Mouse (Mus musculus) R1 (cell line): ENCODE data around the gene Nuak1.

Experiments used
- DNase-seq: peaks from one replicate; pipeline ENCODE4 v3.0.0-alpha.2; 2018; ENCODE audit warnings: low read depth, low spot score

Gene Nuak1

GRCm38 (mm10) chr10:84382900-84383883, 57.2 kb downstream of the Nuak1 start:
- DNase-seq: peak; percentile 92

- no peak for DNase-seq
These were observed 59.1 kb downstream of the Nuak1 start for GRCm38 (mm10) chr10:84381276-84381798.

GRCm38 (mm10) chr10:84379366-84379765, 61.0 kb downstream of the Nuak1 start:
- DNase-seq: no peak

- no peak for DNase-seq
These were observed 62.4 kb downstream of the Nuak1 start for GRCm38 (mm10) chr10:84377956-84378355.

- no peak for DNase-seq
These were observed 64.1 kb downstream of the Nuak1 start for GRCm38 (mm10) chr10:84376346-84376745.

- DNase-seq: no peak
These were observed 65.4 kb downstream of the Nuak1 start for GRCm38 (mm10) chr10:84374996-84375395.

- no peak for DNase-seq
These were observed 66.9 kb downstream of the Nuak1 start for GRCm38 (mm10) chr10:84373476-84373875.

- DNase-seq: peak; percentile 45
These were observed 68.0 kb downstream of the Nuak1 start for GRCm38 (mm10) chr10:84372161-84373095.

- no peak for DNase-seq
These were observed 68.7 kb downstream of the Nuak1 start for GRCm38 (mm10) chr10:84371681-84372160.

- no peak for DNase-seq
These were observed 69.2 kb downstream of the Nuak1 start for GRCm38 (mm10) chr10:84371230-84371629.

- no peak for DNase-seq
These were observed 70.6 kb downstream of the Nuak1 start for GRCm38 (mm10) chr10:84369646-84370314.

- DNase-seq: no peak
These were observed 72.2 kb downstream of the Nuak1 start for GRCm38 (mm10) chr10:84368185-84368584.

GRCm38 (mm10) chr10:84365166-84365865, 75.1 kb downstream of the Nuak1 start:
- DNase-seq: no peak

GRCm38 (mm10) chr10:84363833-84364232, 76.6 kb downstream of the Nuak1 start:
- no peak for DNase-seq

GRCm38 (mm10) chr10:84360953-84361352, 79.4 kb downstream of the Nuak1 start:
- no peak for DNase-seq

GRCm38 (mm10) chr10:84360391-84360790, 80.0 kb downstream of the Nuak1 start:
- no peak for DNase-seq

GRCm38 (mm10) chr10:84358738-84359120, 81.7 kb downstream of the Nuak1 start:
- no peak for DNase-seq

GRCm38 (mm10) chr10:84357997-84358737, 82.2 kb downstream of the Nuak1 start:
- no peak for DNase-seq

GRCm38 (mm10) chr10:84357593-84357992, 82.8 kb downstream of the Nuak1 start:
- DNase-seq: no peak

- DNase-seq: no peak
These were observed 86.1 kb downstream of the Nuak1 start for GRCm38 (mm10) chr10:84354323-84354722.
